Mouse (Mus musculus): Measurements from ENCODE around the gene Inpp5d. TPM values are rescaled to one million over a fixed set of nuclear protein-coding genes. Genes with fewer than 3 reads are reported as not detected.
A peak's percentile ranks its signal among the peaks of the same experiment; 100 is the strongest.

Gene Inpp5d
- polyA plus RNA-seq, 1 experiment from 2014 or later, result 4.8 TPM

GRCm38 (mm10) chr1:87603389-87603788 is 16.7 kb upstream of the Inpp5d start:
- Histone ChIP-seq H3K27ac (no peak overlapping the region), H3K4me2 (no peak overlapping the region), H3K4me1 (no peaks in the 10 kb centered on the region), H3K9ac (no peak overlapping the region), H3K27me3 (replicated peaks) (no peaks in the 10 kb centered on the region), H3K4me3 (no peak overlapping the region), H3K36me3 (replicated peaks) (no peaks in the 10 kb centered on the region), H3K9me3 (no peaks in the 10 kb centered on the region)
- 88% methylated on average over 5 of the region's 5 CpGs for WGBS
- ATAC-seq (replicated peaks), result no peak

- Histone ChIP-seq H3K9me3 (no peaks in the 10 kb centered on the region), H3K4me2 (no peak overlapping the region), H3K27ac (no peak overlapping the region), H3K4me1 (no peaks in the 10 kb centered on the region), H3K9ac (no peak overlapping the region), H3K27me3 (replicated peaks) (no peaks in the 10 kb centered on the region), H3K36me3 (replicated peaks) (no peaks in the 10 kb centered on the region), H3K4me3 (no peak overlapping the region)
- no peak for ATAC-seq (replicated peaks)
- WGBS, result 88% methylated on average over 2 of the region's 2 CpGs
Observed at GRCm38 (mm10) chr1:87605296-87605695, 14.8 kb upstream of the Inpp5d start.

GRCm38 (mm10) chr1:87607385-87608091 is 12.6 kb upstream of the Inpp5d start:
- peak; percentile 54; the same call in 1 of the 2 replicates for ATAC-seq (replicated peaks)
- H3K27ac ChIP-seq, result no peak overlapping the region
- no peak overlapping the region for H3K4me2 ChIP-seq
- no peaks in the 10 kb centered on the region for H3K36me3 ChIP-seq (replicated peaks)
- no peaks in the 10 kb centered on the region for H3K9me3 ChIP-seq
- no peaks in the 10 kb centered on the region for H3K27me3 ChIP-seq (replicated peaks)
- no peak overlapping the region for H3K9ac ChIP-seq
- no peak overlapping the region for H3K4me3 ChIP-seq
- no peaks in the 10 kb centered on the region for H3K4me1 ChIP-seq
- WGBS, result 73% methylated on average over 21 of the region's 21 CpGs

GRCm38 (mm10) chr1:87608416-87609046 is 11.6 kb upstream of the Inpp5d start:
- Histone ChIP-seq H3K27me3 (replicated peaks) (no peaks in the 10 kb centered on the region), H3K27ac (no peak overlapping the region), H3K36me3 (replicated peaks) (no peaks in the 10 kb centered on the region), H3K4me3 (no peak overlapping the region), H3K9me3 (no peaks in the 10 kb centered on the region), H3K4me2 (no peak overlapping the region), H3K9ac (no peak overlapping the region), H3K4me1 (no peaks in the 10 kb centered on the region)
- WGBS, result 22% methylated on average over 7 of the region's 7 CpGs
- ATAC-seq (replicated peaks), result no peak

GRCm38 (mm10) chr1:87614576-87615295 is 5.4 kb upstream of the Inpp5d start:
- no peak overlapping the region for H3K9ac ChIP-seq
- no peak overlapping the region for H3K4me3 ChIP-seq
- no peaks in the 10 kb centered on the region for H3K36me3 ChIP-seq (replicated peaks)
- no peaks in the 10 kb centered on the region for H3K27me3 ChIP-seq (replicated peaks)
- H3K9me3 ChIP-seq, result no peaks in the 10 kb centered on the region
- no peak overlapping the region for H3K4me2 ChIP-seq
- no peak overlapping the region for H3K27ac ChIP-seq
- WGBS, result 97% methylated on average over 2 of the region's 2 CpGs
- no peaks in the 10 kb centered on the region for H3K4me1 ChIP-seq
- no peak for ATAC-seq (replicated peaks)

- Histone ChIP-seq H3K9me3 (no peaks in the 10 kb centered on the region), H3K9ac (no peak overlapping the region), H3K4me1 (no peaks in the 10 kb centered on the region), H3K4me2 (no peak overlapping the region; the same call in 1 of the 2 replicates), H3K27me3 (replicated peaks) (no peaks in the 10 kb centered on the region), H3K27ac (no peak overlapping the region), H3K36me3 (replicated peaks) (no peaks in the 10 kb centered on the region), H3K4me3 (no peak overlapping the region)
- whole genome bisulfite sequencing, result 83% methylated on average over 6 of the region's 6 CpGs
- no peak for ATAC-seq (replicated peaks)
Observed at GRCm38 (mm10) chr1:87620693-87621092, 581 bp downstream of the Inpp5d start.

GRCm38 (mm10) chr1:87621146-87621857 is 1.2 kb downstream of the Inpp5d start:
- Histone ChIP-seq H3K27ac (no peak overlapping the region), H3K4me3 (no peak overlapping the region), H3K9ac (no peak overlapping the region), H3K4me2 (no peak overlapping the region), H3K9me3 (no peaks in the 10 kb centered on the region), H3K36me3 (replicated peaks) (no peaks in the 10 kb centered on the region), H3K4me1 (no peaks in the 10 kb centered on the region), H3K27me3 (replicated peaks) (no peaks in the 10 kb centered on the region)
- WGBS, result 84% methylated on average over 9 of the region's 9 CpGs
- no peak for ATAC-seq (replicated peaks)

GRCm38 (mm10) chr1:87621858-87622279 is 1.8 kb downstream of the Inpp5d start:
- Histone ChIP-seq H3K4me1 (no peaks in the 10 kb centered on the region), H3K27me3 (replicated peaks) (no peaks in the 10 kb centered on the region), H3K4me2 (no peak overlapping the region), H3K27ac (no peak overlapping the region), H3K9me3 (no peaks in the 10 kb centered on the region), H3K4me3 (no peak overlapping the region), H3K36me3 (replicated peaks) (no peaks in the 10 kb centered on the region), H3K9ac (no peak overlapping the region)
- WGBS, result 51% methylated on average over 3 of the region's 3 CpGs
- ATAC-seq (replicated peaks), result no peak

- no peak overlapping the region for H3K9ac ChIP-seq
- no peaks in the 10 kb centered on the region for H3K9me3 ChIP-seq
- no peaks in the 10 kb centered on the region for H3K27me3 ChIP-seq (replicated peaks)
- H3K27ac ChIP-seq, result no peak overlapping the region
- no peak for ATAC-seq (replicated peaks)
- H3K4me1 ChIP-seq, result no peaks in the 10 kb centered on the region
- no peaks in the 10 kb centered on the region for H3K36me3 ChIP-seq (replicated peaks)
- H3K4me3 ChIP-seq, result no peak overlapping the region
- WGBS, result 89% methylated on average over 1 of the region's 1 CpGs
- no peak overlapping the region for H3K4me2 ChIP-seq
Observed at GRCm38 (mm10) chr1:87623977-87624666, 4.0 kb downstream of the Inpp5d start.

GRCm38 (mm10) chr1:87624826-87625225 is 4.7 kb downstream of the Inpp5d start:
- H3K4me1 ChIP-seq, result no peaks in the 10 kb centered on the region
- no peak overlapping the region for H3K27ac ChIP-seq
- H3K27me3 ChIP-seq (replicated peaks), result no peaks in the 10 kb centered on the region
- H3K36me3 ChIP-seq (replicated peaks), result no peaks in the 10 kb centered on the region
- no peak overlapping the region for H3K9ac ChIP-seq
- ATAC-seq (replicated peaks), result no peak
- H3K4me3 ChIP-seq, result no peak overlapping the region
- WGBS, result 90% methylated on average over 2 of the region's 2 CpGs
- no peak overlapping the region for H3K4me2 ChIP-seq
- no peaks in the 10 kb centered on the region for H3K9me3 ChIP-seq

- no peak overlapping the region for H3K4me2 ChIP-seq
- H3K27me3 ChIP-seq (replicated peaks), result no peaks in the 10 kb centered on the region
- no peak overlapping the region for H3K4me3 ChIP-seq
- WGBS, result 83% methylated on average over 6 of the region's 6 CpGs
- H3K9me3 ChIP-seq, result no peaks in the 10 kb centered on the region
- H3K4me1 ChIP-seq, result no peaks in the 10 kb centered on the region
- no peak overlapping the region for H3K27ac ChIP-seq
- no peak for ATAC-seq (replicated peaks)
- H3K36me3 ChIP-seq (replicated peaks), result no peaks in the 10 kb centered on the region
- no peak overlapping the region for H3K9ac ChIP-seq
Observed at GRCm38 (mm10) chr1:87625254-87626025, 5.3 kb downstream of the Inpp5d start.

Data from midbrain, embryonic 15.5 days (tissue).